Mouse (Mus musculus) testis, postnatal 10 days (tissue): ENCODE measurements around the gene Zfp51.
"Not testable (repeated sequence)": the region's sequence is repeated elsewhere in the genome, so short reads cannot be mapped to it uniquely, and the experiment has no call there.

ENCODE experiments used
- DNase-seq: peaks from one replicate; pipeline ENCODE4 v3.0.0; 2021; ENCODE audit warnings: low spot score

The Zfp51 gene

GRCm38 (mm10) chr17:21450138-21450704, at the start of gene Zfp51:
Gene Zfp51 (plus strand): TSS chr17:21450374.
- peak; percentile 91 for DNase-seq

- peak; percentile 74 for DNase-seq
These were observed 27.2 kb upstream of the Zfp51 start, which contains the start of gene Zfp54 for GRCm38 (mm10) chr17:21422664-21423599. Gene Zfp54 (plus strand): TSS chr17:21423227.

GRCm38 (mm10) chr17:21438806-21439400, 11.3 kb upstream of the Zfp51 start:
- not testable (repeated sequence) for DNase-seq

- DNase-seq = peak; percentile 68
These were observed 505 bp upstream of the Zfp51 start for GRCm38 (mm10) chr17:21449669-21450068.

- no peak for DNase-seq
These were observed 13.4 kb downstream of the Zfp51 start for GRCm38 (mm10) chr17:21463550-21463949.

- no peak for DNase-seq
These were observed 22.0 kb downstream of the Zfp51 start for GRCm38 (mm10) chr17:21472032-21472652.

- DNase-seq = no peak
These were observed 22.6 kb downstream of the Zfp51 start for GRCm38 (mm10) chr17:21472653-21473307.

GRCm38 (mm10) chr17:21473362-21474190, 23.4 kb downstream of the Zfp51 start:
- DNase-seq = no peak

GRCm38 (mm10) chr17:21474729-21475128, 24.6 kb downstream of the Zfp51 start:
- not testable (repeated sequence) for DNase-seq

- DNase-seq = not testable (repeated sequence)
These were observed 25.1 kb downstream of the Zfp51 start for GRCm38 (mm10) chr17:21475290-21475689.

- not testable (repeated sequence) for DNase-seq
These were observed 26.2 kb downstream of the Zfp51 start for GRCm38 (mm10) chr17:21476351-21476750.

- not testable (repeated sequence) for DNase-seq
These were observed 28.1 kb downstream of the Zfp51 start for GRCm38 (mm10) chr17:21478103-21478777.

- peak; percentile 88 for DNase-seq
These were observed 38.8 kb downstream of the Zfp51 start, which contains the start of gene Zfp53 for GRCm38 (mm10) chr17:21488760-21489499. Gene Zfp53 (plus strand): TSS chr17:21488998.

GRCm38 (mm10) chr17:21489500-21490001, 39.4 kb downstream of the Zfp51 start:
- DNase-seq = no peak

GRCm38 (mm10) chr17:21501365-21501764, 51.2 kb downstream of the Zfp51 start:
- DNase-seq = no peak

GRCm38 (mm10) chr17:21504524-21504923, 54.4 kb downstream of the Zfp51 start:
- no peak for DNase-seq

GRCm38 (mm10) chr17:21506258-21506657, 56.1 kb downstream of the Zfp51 start:
- DNase-seq = no peak

GRCm38 (mm10) chr17:21509756-21510155, 59.6 kb downstream of the Zfp51 start:
- no peak for DNase-seq
